ENCODE assay signal across 8 mouse cellular contexts in the genomic region with DNA sequence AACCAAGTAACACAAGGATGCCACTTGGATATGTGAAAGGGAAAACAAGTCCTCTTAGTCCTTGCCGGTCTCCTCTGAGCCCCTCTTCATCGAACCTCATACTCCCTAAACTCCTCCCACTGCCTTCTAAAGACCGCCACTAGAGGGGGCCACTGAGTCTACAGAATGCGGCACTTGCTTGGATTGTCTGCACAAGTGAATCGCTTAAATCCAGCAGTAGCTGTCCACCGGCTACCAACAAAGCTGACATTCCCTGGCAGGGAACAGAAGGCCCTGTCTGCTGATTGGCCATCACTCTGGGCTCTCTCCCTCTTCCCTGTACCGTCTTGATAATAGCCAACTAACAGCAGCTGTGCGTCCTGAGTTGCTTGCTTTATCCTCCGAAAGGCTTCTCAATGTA. TPM values are rescaled to one million over a fixed set of nuclear protein-coding genes. Genes with fewer than 3 reads are reported as not detected.
DNase-seq lines count a peak whose midpoint lies in the region; ATAC-seq lines count a peak whose summit lies in the region.

No protein-coding gene starts in this region.

- H3K4me2 ChIP-seq in intestine, embryonic 15.5 days (replicated peaks), result no peak overlapping the region

- 9% methylated on average over 9 of the region's 9 CpGs for WGBS in intestine, embryonic 15.5 days
- 8% methylated on average over 9 of the region's 9 CpGs for WGBS in midbrain, embryonic 10.5 days

- H3K4me3 ChIP-seq in intestine, embryonic 15.5 days (replicated peaks), result no peak overlapping the region
- peak overlapping the region; percentile 12; the same call in 1 of the 2 replicates for H3K4me3 ChIP-seq in midbrain, embryonic 10.5 days

- H3K9me3 ChIP-seq in intestine, embryonic 15.5 days, result no peaks in the 10 kb centered on the region
- H3K9me3 ChIP-seq in midbrain, embryonic 10.5 days (replicated peaks), result no peaks in the 10 kb centered on the region

- peak; percentile 87 to 97 for DNase-seq in adrenal gland, adult (ENCODE audit: inconsistent age in 2 of 2, low spot score in 1 of 2)
- peak; percentile 99 for DNase-seq in embryo, embryonic 10.5 days (ENCODE audit: low spot score)
- peak; percentile 85 to 87 for DNase-seq in gastrocnemius, postnatal 36 days
- peak; percentile 96 for DNase-seq in left cerebral cortex, postnatal 14 days (ENCODE audit: low spot score in 2 of 2)
- DNase-seq in midbrain, embryonic 10.5 days (ENCODE audit: low spot score), result peak; percentile 98
- peak; percentile 98 for DNase-seq in right cerebral cortex, postnatal 4 days
- DNase-seq in yolk sac, embryonic 10.5 days (ENCODE audit: low spot score), result peak; percentile 82

- peaks cover 6% of the 10 kb centered on the region; the same call in 1 of the 2 replicates for H3K36me3 ChIP-seq in intestine, embryonic 15.5 days
- peaks cover 11% of the 10 kb centered on the region for H3K36me3 ChIP-seq in midbrain, embryonic 10.5 days

- H3K4me1 ChIP-seq in intestine, embryonic 15.5 days (replicated peaks), result no peaks in the 10 kb centered on the region
- H3K4me1 ChIP-seq in midbrain, embryonic 10.5 days, result peaks cover 11% of the 10 kb centered on the region

- H3K9ac ChIP-seq in intestine, embryonic 15.5 days, result no peak overlapping the region

- peak; percentile 69 for ATAC-seq in intestine, embryonic 15.5 days

- intact Hi-C loops in gastrocnemius, postnatal 36 days (cut with DNase I), result no loop called here
- intact Hi-C loops in left cerebral cortex, postnatal 14 days (cut with DNase I), result no loop called here

- H3K27me3 ChIP-seq in intestine, embryonic 15.5 days (replicated peaks), result no peaks in the 10 kb centered on the region
- no peaks in the 10 kb centered on the region for H3K27me3 ChIP-seq in midbrain, embryonic 10.5 days (ENCODE audit: low read depth, poor library complexity, severe bottlenecking)

- H3K27ac ChIP-seq in intestine, embryonic 15.5 days, result no peak overlapping the region
- peak overlapping the region; percentile 71 for H3K27ac ChIP-seq in midbrain, embryonic 10.5 days (replicated peaks)

RNA-seq across cellular contexts. Expression of a gene that starts 7.2 kb away (rescaled TPM):
- 1 to 10 TPM; 1.2 to 1.6 TPM for total RNA-seq in gastrocnemius, postnatal 36 days (2021)
- 1.2 and 1.3 TPM in 2 replicates for polyA plus RNA-seq in intestine, embryonic 15.5 days (2015; fragmentation: Nextera tagmentation; extraction: Ambion mirVana)
- not detected for total RNA-seq in left cerebral cortex, postnatal 14 days (2021)
- polyA plus RNA-seq in midbrain, embryonic 10.5 days (2016; fragmentation: Nextera tagmentation; extraction: Ambion mirVana), result 0.89 and 3.4 TPM in 2 replicates

RNA-seq across cellular contexts. Expression of a gene that starts 10.2 kb away (rescaled TPM):
- 1 to 10 TPM; 7.5 to 7.9 TPM for total RNA-seq in gastrocnemius, postnatal 36 days (2021)
- polyA plus RNA-seq in intestine, embryonic 15.5 days (2015; fragmentation: Nextera tagmentation; extraction: Ambion mirVana), result 17.9 and 20.1 TPM in 2 replicates
- 10 to 100 TPM; 25.9 to 32.9 TPM for total RNA-seq in left cerebral cortex, postnatal 14 days (2021)
- polyA plus RNA-seq in midbrain, embryonic 10.5 days (2016; fragmentation: Nextera tagmentation; extraction: Ambion mirVana), result 8.3 and 9.9 TPM in 2 replicates

RNA-seq across cellular contexts. Expression of a gene that starts 16.5 kb away (rescaled TPM):
- under 1 TPM; 0.12 to 0.23 TPM for total RNA-seq in gastrocnemius, postnatal 36 days (2021)
- polyA plus RNA-seq in intestine, embryonic 15.5 days (2015; fragmentation: Nextera tagmentation; extraction: Ambion mirVana), result 0.99 and 1.1 TPM in 2 replicates
- total RNA-seq in left cerebral cortex, postnatal 14 days (2021), result 100 to 1,000 TPM; 220 to 231 TPM
- polyA plus RNA-seq in midbrain, embryonic 10.5 days (2016; fragmentation: Nextera tagmentation; extraction: Ambion mirVana), result 2.8 and 3.6 TPM in 2 replicates

RNA-seq across cellular contexts. Expression of a gene that starts 18.0 kb away (rescaled TPM):
- total RNA-seq in gastrocnemius, postnatal 36 days (2021), result 1 to 10 TPM; 1.5 to 1.8 TPM
- polyA plus RNA-seq in intestine, embryonic 15.5 days (2015; fragmentation: Nextera tagmentation; extraction: Ambion mirVana), result 166 and 177 TPM in 2 replicates
- total RNA-seq in left cerebral cortex, postnatal 14 days (2021), result 1 to 10 TPM; 1.6 to 1.7 TPM
- 258 and 273 TPM in 2 replicates for polyA plus RNA-seq in midbrain, embryonic 10.5 days (2016; fragmentation: Nextera tagmentation; extraction: Ambion mirVana)

RNA-seq across cellular contexts. Expression of a gene that starts 18.0 kb away (rescaled TPM):
- 10 to 100 TPM; 41.7 to 43.2 TPM for total RNA-seq in gastrocnemius, postnatal 36 days (2021)
- polyA plus RNA-seq in intestine, embryonic 15.5 days (2015; fragmentation: Nextera tagmentation; extraction: Ambion mirVana), result 116 and 118 TPM in 2 replicates
- 100 to 1,000 TPM; 178 to 184 TPM for total RNA-seq in left cerebral cortex, postnatal 14 days (2021)
- polyA plus RNA-seq in midbrain, embryonic 10.5 days (2016; fragmentation: Nextera tagmentation; extraction: Ambion mirVana), result 212 and 228 TPM in 2 replicates

Comparison
In these comparisons a context has a peak if more than half of its experiments do, and no peak if none do; other contexts are left out.
1. RNA of a gene that starts 16.5 kb away (total RNA-seq): 220 to 231 TPM in left cerebral cortex, postnatal 14 days; 0.12 to 0.23 TPM in gastrocnemius, postnatal 36 days; every median in the first group is over 100 times any median in the second.
2. Peak in every context shown above with its lines, with median percentiles within 50 percentile points of each other: DNase-seq.